In genomic region chr15:96184666-96185065, GRCm38 (mm10) we compare ENCODE assay signal across 8 mouse cellular contexts.
DNase-seq lines count a peak whose midpoint lies in the region; ATAC-seq and TF ChIP-seq lines count a peak whose summit lies in the region.
"Had no signal": no experiment of that assay in that cellular context is flagged by ENCODE, and none has a peak within 500 bp of the region (broad histone marks: within the 10 kb centered on the region; RNA-seq: fewer than 3 reads in every experiment).

No protein-coding gene starts in this region.

- H3K27me3 ChIP-seq in kidney, embryonic 15.5 days = no peaks in the 10 kb centered on the region
- H3K27me3 ChIP-seq: megakaryocyte, embryonic 14.5 days had no signal

- ATAC-seq in kidney, embryonic 15.5 days (replicated peaks; ENCODE audit: low FRiP score) = no peak

- H3K4me1 ChIP-seq in kidney, embryonic 15.5 days = no peaks in the 10 kb centered on the region; the same call in 1 of the 2 replicates
- H3K4me1 ChIP-seq in bone marrow, adult 2 months (ENCODE audit: control insufficient read depth, insufficient read depth, low read length) = no peaks in the 10 kb centered on the region; the same call in 1 of the 2 replicates

- DNase-seq in kidney, postnatal 4 days = peak; percentile 10 to 21
- DNase-seq in heart, postnatal 14 days = peak; percentile 29 to 57
- DNase-seq in thymus, adult 18-20 months = peak; percentile 37 to 48
- DNase-seq in ovary, postnatal 10 days (ENCODE audit: low spot score) = no peak
- DNase-seq in urinary bladder, postnatal 25 days (ENCODE audit: low spot score) = no peak

- no peak overlapping the region for H3K27ac ChIP-seq in kidney, embryonic 15.5 days
- no peak overlapping the region for H3K27ac ChIP-seq in bone marrow, adult 2 months (ENCODE audit: control insufficient read depth, insufficient read depth, low read depth, low read length, poor library complexity)

- no peak for TF ChIP-seq POLR2A in bone marrow, adult 2 months (IDR thresholded peaks at IDR 0.05; ENCODE audit: borderline replicate concordance, control insufficient read depth, low read depth, low read length)

- WGBS in kidney, embryonic 15.5 days = 80% methylated on average over 8 of the region's 8 CpGs
- WGBS in bone marrow, adult 2 months = 31% methylated on average over 8 of the region's 8 CpGs

- TF ChIP-seq CTCF in bone marrow, adult 2 months (IDR thresholded peaks at IDR 0.05; ENCODE audit: control insufficient read depth, insufficient read depth, low read length) = peak; percentile 21; the same call in 1 of the 2 replicates

- H3K4me2 ChIP-seq in kidney, embryonic 15.5 days = no peak overlapping the region

- H3K36me3 ChIP-seq in kidney, embryonic 15.5 days = no peaks in the 10 kb centered on the region

- intact Hi-C loops in heart, postnatal 14 days (cut with DNase I) = loop anchor here (5.0 kb wide), 1 partner anchor 103 kb away; the partner anchor contains the start of gene Arid2

- H3K4me3 ChIP-seq in kidney, embryonic 15.5 days (replicated peaks) = no peak overlapping the region
- H3K4me3 ChIP-seq in bone marrow, adult 2 months (replicated peaks; ENCODE audit: control insufficient read depth, low read depth, low read length) = no peak overlapping the region
- H3K4me3 ChIP-seq: megakaryocyte, embryonic 14.5 days had no signal

- H3K9me3 ChIP-seq in kidney, embryonic 15.5 days (replicated peaks) = no peaks in the 10 kb centered on the region

- H3K9ac ChIP-seq in kidney, embryonic 15.5 days = no peak overlapping the region

Comparison
In these comparisons a context has a peak if more than half of its experiments do, and no peak if none do; other contexts are left out.
1. DNase-seq: peak in kidney, postnatal 4 days (2 of 2), heart, postnatal 14 days (2 of 2) and thymus, adult 18-20 months (2 of 2); none in ovary, postnatal 10 days (single experiment) and urinary bladder, postnatal 25 days (single experiment).